Mouse (Mus musculus) layer of hippocampus, postnatal 14 days (tissue): ENCODE measurements at regions not wholly inside any gene's neighbourhood (a gene's known extent, or its start where the extent isn't known, plus 50 kb on each side); places are given as distances from the start of the nearest gene placed in this dataset.

Experiments used
- DNase-seq, 2 experiments: peaks; one replicate each; pipeline ENCODE4 v3.0.0; 2021 to 2022; ENCODE audit warnings: low spot score in 2 of 2, mixed read lengths in 1 of 2

DNA sequence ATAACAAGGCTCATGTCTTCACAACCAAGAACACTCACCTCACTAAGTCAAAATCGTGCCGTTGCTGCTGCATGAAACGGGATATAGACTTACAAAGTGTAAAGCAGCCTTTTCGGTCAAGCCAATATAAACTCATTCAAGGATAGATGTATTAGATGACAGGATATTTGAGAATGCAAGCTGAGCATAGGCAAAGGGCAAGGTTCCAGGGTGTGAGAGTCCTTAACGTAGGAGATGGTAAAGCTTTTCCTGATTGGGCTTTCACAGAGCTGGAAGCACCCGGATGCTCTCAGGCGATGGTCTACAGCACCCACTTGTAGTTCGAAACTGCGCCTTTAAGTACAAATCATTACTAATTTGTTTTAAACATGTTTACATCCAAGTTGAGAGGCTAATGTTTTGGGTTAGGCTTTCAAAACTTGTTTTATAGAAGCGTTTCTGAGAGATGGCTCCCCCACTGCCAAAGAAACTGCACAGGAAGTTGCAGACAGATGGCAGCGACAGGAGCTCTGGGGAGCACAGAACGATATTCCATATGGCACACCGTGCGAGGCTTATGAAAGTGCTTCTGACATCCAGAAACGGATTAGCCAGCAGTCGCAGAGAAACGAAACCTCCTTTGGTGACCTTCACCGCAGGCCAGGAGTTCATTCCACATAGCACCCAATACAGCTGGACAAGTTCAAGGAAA, 54.1 kb upstream of the Rell1 start:
- DNase-seq: peak; percentile 68 to 86

GRCm38 (mm10) chr5:64023324-64023650, 54.6 kb upstream of the Rell1 start:
- no peak for DNase-seq

DNA sequence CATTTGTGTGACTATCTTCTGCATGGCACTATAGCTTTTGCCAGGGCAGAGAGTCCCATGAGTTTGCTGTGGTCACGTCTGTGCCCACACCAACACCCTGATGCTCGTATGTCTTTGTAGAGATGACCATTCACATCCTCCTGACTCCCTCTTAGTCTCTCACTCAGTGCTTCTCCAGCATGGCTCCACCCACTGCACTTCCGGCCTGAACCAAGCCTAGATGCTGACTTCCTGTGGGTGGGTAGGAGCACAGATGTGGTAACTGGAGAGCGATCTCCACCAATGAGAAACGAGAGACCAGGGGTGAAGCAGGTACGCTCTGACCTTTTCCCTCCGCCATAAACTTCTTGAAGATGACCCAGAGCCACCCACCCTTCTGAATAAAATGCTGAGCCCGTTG, 55.7 kb upstream of the Rell1 start:
- no peak for DNase-seq

DNA sequence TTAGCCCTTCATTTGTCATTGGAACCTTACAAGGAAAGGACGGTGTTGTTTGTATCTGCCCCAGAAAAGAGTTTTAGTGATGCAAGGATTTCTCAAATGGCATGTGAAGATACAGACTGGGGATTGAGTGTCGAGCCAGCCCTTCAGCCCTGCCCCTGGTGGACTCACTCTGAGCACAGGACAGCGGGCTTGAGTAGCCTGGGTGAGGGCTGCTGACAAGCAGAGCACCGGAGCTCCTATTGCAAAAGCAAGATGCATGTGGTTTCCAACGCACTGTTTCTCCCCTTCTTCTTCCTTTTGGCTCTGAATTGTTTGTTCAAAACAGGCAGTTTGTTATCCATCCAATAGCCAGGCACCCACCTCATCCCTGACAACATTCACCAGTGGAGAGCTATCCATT, 59.0 kb upstream of the Rell1 start:
- DNase-seq: no peak

- no peak for DNase-seq
Observed at GRCm38 (mm10) chr5:64029622-64030145, 61.0 kb upstream of the Rell1 start.

GRCm38 (mm10) chr5:64030281-64030960, 61.7 kb upstream of the Rell1 start:
- DNase-seq: no peak

DNA sequence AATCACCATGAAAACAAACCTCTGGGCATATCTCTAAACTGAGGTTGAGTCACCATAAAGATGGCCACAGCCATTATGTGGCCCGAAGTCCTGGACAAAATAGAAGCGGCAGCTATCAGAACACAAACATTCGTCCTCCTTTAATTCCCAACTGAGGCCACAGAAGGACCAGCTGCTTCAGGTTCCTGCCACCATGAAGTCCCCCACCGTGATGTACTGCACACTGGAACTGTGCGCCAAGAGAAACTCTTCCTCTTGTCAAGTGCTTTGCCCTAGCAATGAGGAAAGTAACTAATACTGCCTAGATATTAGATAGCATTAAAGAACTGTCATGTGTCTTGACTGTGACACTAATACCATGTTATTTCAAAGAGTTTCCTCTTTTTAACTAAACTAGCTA, 54.4 kb upstream of the Pgm2 start:
- DNase-seq: no peak

GRCm38 (mm10) chr5:64040676-64041075, 52.1 kb upstream of the Pgm2 start:
- no peak for DNase-seq
